Mouse (Mus musculus) E14TG2a.4 (cell line): ENCODE results near the gene Phldb2.

Experiments
- CTCF ChIP-seq: conservative IDR thresholded peaks from 2 replicates; pipeline ENCODE4 v1.5.1; 2014; ENCODE audit warnings: low read length
- POU5F1 ChIP-seq: IDR thresholded peaks from 2 replicates; pipeline ENCODE4 v1.6.1; 2014; ENCODE audit warnings: low read length, borderline replicate concordance

- TF ChIP-seq CTCF (no peak), POU5F1 (no peak)
These were observed 230.1 kb downstream of the Phldb2 start for GRCm38 (mm10) chr16:45723172-45723901.
